Mouse (Mus musculus) spleen, adult 2 months (tissue): ENCODE results near the gene Kat5.
A peak's percentile ranks its signal among the peaks of the same experiment; 100 is the strongest.

Source experiments
- CTCF ChIP-seq: fragments of 200-500 bp; IDR thresholded peaks from 2 replicates; pipeline ENCODE4 v1.5.1; 2011; ENCODE audit warnings: mild to moderate bottlenecking, inconsistent platforms; ENCODE audit not compliant: insufficient read depth, insufficient read length, insufficient replicate concordance; ENCODE audit errors: extremely low read depth
- POLR2A ChIP-seq: fragments of 200-500 bp; IDR thresholded peaks from 2 replicates; pipeline ENCODE4 v1.6.1; 2011; ENCODE audit warnings: low read depth, low read length, inconsistent platforms

DNA sequence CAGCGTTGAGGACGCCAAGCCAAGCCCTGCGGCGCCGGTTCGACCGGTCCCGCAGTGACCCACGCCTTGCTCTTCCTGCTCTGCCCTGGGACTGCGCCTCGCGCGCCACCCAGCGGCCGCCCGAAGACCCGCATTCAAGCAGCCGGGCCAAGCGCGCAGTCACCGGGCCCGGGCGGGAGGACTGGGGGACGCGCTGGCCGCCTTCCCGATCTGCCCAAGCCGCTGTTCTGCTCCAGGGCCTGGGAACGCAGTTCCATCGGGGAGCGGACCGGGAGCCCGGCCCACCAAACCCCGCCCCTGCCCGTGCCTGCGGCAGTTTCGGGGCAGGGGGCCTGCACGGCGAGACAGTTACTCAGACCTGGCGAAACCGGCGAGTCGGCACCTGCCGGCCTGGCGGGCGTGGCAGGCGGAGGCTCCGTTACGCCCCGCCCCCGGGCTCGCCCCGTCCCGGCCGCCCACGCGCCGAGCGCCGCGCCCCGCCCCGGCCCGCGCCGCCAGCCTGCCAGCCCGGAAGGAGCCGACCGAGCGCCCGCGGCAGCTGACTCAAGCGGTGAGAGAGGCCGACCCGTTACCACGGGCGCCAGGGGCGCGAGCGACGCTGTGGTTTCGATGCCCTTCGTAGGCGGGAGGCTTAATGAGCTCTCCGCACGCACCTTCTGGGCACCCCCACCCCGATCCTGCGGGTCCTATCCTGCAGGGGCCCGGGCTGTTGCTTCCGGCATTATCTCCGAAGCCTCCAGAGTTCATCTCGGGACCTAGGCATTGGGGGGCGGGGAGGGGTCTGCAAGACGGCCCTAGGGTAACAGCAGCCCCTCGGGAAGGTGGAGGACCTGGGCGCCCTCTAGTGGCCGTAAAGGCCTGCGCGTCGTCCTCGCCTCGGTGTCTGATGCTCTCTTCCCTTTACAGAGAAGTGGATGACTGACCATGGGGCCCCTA lies 42.2 kb downstream of the Kat5 start, which contains the start of gene Ap5b1:
- TF ChIP-seq CTCF (peak; percentile 97), POLR2A (peak; percentile 17; the same call in 1 of the 2 replicates)
